Mouse (Mus musculus): ENCODE data around the gene Pgpep1. TPM values are rescaled to one million over a fixed set of nuclear protein-coding genes. Genes with fewer than 3 reads are reported as not detected.

The Pgpep1 gene
- total RNA-seq, 2 experiments from 2014 or later: 6.9 to 8.5 TPM

DNA sequence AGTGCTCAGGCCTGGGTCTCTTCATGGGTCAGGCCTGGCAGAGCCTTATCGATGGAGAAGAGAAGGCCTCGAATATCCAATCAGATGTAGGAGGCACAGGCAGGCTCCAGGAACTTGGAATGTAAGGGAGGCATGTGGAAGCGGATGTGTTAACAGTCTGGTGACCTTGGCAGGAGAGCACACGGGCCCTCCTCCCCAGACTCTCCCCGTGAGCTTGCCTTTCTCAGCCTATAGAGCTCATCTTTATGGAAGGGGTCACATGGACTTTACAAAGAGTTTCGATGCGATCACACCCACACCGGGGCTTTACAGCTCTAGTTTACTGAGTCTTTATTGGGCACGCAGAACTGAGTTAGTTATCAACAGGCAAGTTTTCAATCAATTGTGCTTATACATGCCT, 21.4 kb downstream of the Pgpep1 start:
- no peak for ATAC-seq (replicated peaks; ENCODE audit: poor library complexity, severe bottlenecking)

- no peak for ATAC-seq (replicated peaks; ENCODE audit: poor library complexity, severe bottlenecking)
These were observed 23.4 kb downstream of the Pgpep1 start for GRCm38 (mm10) chr8:70636838-70637237.

DNA sequence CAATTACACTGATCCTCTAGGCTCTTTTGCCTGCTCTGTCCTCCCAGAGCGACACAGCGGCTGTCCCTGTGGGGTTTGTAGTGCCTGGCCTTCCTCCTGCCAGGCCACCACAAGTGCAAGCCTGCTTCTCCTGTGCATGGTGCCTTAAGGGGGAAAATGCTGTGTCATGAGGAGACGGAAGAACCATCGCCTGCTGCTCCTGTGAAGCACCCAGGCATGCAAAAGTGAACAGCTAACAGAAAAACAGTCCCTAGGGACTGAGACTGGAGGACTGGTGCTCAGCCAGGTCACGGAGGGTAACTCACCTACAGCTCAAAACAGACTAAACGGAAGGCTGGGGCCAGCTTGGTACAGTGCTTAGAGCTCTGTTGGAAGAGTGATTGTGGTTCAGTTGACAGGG, 24.7 kb downstream of the Pgpep1 start:
- peak; percentile 53 for ATAC-seq (replicated peaks; ENCODE audit: poor library complexity, severe bottlenecking)

GRCm38 (mm10) chr8:70634066-70634465, 26.1 kb downstream of the Pgpep1 start:
- peak; percentile 31 for ATAC-seq (replicated peaks; ENCODE audit: poor library complexity, severe bottlenecking)

DNA sequence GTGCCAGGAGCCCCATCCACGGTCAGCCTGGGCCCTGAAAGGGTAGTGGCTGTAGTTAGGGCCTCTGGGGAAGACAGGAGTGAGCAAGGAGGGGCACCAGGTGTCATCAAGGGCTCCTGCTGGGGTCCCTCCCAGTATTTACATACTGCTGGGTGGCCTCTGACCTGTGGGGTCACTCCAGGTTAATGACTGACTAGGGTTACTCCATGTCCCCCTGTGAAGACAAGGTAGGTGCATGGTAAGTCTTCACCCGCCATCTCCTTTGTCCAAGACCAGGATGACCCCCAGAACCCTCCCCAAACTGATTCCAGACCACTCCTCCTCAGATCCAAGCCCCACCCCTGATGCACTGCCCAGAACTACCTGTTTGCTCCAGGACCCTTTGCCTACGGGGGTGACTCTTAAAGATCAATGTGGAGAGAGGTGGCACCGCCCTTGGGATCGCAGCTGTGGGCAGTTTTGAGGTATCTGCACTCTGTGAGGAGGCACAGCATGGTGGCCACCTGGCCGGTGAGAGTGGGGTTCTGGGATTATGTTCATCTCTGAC, 27.8 kb downstream of the Pgpep1 start, which contains the start of gene Gdf15:
Gene Gdf15 (minus strand): TSS at position 111 of the 547 bp plus-strand sequence.
- ATAC-seq (replicated peaks; ENCODE audit: poor library complexity, severe bottlenecking): no peak

DNA sequence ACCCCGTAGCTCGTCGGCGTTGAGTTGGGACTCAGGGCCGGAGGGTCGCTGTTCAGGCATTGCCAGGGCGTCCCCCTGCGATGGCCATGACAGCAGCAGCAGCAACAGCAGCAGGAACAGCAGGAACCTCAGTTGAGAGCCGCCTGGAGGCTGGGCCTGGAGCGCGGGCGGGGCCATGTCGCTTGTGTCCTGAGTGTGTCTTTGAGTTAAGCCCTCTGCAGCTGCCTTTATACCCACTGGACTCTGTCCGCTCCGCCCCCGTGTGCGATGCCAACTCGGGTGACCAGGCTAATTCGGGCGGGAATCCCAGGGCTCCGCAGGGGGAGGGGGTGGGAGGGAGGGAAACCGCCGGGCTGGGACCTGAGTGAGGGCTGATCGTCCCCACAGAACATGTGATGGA, 28.8 kb downstream of the Pgpep1 start:
- no peak for ATAC-seq (replicated peaks; ENCODE audit: poor library complexity, severe bottlenecking)

DNA sequence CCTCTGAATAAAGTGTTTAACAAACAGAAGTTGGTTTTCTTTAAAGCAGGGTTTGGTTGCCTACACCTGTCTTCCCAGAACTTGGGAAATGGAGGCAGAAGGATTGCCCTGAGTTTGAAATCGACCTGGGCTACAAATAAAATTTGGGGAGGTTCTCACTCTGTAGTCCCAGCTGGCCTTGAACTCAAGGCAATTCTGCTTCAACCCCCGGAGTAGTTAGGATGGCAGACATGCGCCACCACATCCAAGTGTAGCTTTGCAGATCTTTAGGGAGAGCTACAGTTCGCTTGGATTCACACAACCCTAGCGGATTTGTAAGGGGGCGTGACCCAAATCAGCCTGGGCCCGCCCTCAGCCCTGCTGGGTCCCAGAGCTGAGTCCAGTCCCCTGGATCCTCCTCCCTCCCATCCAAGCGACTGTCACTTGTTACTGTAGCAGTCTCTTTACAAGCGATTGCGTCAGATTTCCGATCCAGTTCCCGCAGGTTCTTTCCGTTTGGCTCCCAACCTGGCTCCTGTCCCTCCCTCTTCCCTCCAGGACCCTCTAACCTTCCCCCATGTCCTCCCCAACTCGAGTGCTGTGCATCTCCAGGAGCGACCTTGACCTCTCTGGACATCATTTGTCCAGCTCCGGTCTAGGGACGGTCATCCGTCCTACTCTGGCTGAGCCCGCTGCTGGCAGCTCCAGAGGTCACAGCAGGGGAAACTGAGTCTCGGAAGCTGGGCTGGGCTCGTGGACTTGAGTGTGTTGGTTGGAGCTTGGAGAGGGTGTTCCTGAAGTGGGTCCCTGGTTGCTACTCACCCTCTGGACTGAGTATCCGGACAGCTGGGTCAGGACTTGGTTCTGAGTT, 29.4 kb downstream of the Pgpep1 start:
- peak; percentile 50 for ATAC-seq (replicated peaks; ENCODE audit: poor library complexity, severe bottlenecking)

- ATAC-seq (replicated peaks; ENCODE audit: poor library complexity, severe bottlenecking): peak; percentile 73
These were observed 30.3 kb downstream of the Pgpep1 start for GRCm38 (mm10) chr8:70629574-70630531.

DNA sequence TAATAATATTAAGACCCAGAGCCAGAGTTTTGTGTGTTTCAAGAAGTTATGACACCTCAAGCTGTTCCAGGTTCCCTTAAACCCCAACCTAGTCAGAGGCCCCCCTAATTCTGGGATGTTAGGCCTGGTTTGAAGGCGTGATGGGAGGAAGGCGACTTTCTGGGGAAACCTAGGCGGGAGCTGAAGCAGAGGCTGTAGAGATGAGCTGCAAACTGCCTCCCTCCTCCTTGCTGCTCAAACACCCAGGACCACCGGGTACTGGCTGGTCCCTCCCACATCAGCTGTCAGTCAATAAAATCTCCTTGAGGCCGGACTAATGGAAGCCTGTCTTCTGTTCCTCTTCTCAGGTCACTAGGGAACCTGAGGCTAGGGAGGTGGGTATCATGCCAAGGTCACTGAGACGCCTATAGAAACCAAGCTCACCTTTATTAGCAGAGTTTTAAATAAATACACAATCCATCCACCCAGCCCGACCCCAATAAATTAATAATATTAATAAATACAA, 31.1 kb downstream of the Pgpep1 start:
- no peak for ATAC-seq (replicated peaks; ENCODE audit: poor library complexity, severe bottlenecking)

DNA sequence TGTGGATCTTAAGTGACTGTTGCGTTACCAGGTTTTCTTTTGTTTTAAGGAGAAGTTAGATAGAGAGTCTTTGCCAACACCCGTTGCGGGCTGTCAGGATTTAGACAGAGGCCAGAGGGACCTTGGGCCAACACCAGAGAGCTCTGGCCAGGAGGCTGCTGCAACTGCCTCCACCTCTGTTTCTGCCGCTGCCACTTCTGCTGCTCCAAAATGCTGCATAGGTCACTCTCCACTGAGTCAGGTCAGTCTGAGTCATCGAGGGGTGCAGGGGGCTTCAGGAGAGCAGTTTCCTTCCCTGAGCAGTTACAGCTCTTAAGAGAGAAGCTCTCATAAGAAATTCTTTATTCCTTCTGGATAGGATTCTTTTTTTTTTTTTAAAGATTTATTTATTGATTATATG, 33.1 kb downstream of the Pgpep1 start:
- no peak for ATAC-seq (replicated peaks; ENCODE audit: poor library complexity, severe bottlenecking)

- peak; percentile 45; the same call in 1 of the 2 replicates for ATAC-seq (replicated peaks; ENCODE audit: poor library complexity, severe bottlenecking)
These were observed 35.1 kb downstream of the Pgpep1 start for GRCm38 (mm10) chr8:70625104-70625503.

DNA sequence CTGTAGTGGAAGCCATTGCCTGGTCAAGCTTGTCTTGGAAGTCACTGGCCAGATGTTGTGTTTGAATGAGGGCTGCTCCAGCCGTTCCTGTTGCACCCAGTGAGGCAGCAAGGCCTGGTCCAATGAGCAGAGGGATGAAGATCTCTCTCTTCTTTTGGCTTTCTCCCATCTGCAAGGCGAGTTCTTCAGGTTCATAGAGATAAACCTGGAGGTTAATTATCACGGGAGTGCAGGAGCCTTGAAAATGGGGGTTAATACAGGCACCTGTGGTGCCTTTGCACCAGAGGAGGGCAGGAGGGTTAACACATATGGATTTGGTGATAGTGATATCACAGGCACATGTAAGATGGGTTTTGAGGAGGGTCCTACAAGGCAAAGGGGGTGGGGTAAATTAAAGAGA, 38.0 kb downstream of the Pgpep1 start:
- ATAC-seq (replicated peaks; ENCODE audit: poor library complexity, severe bottlenecking): no peak

- peak; percentile 85 for ATAC-seq (replicated peaks; ENCODE audit: poor library complexity, severe bottlenecking)
These were observed 41.3 kb downstream of the Pgpep1 start for GRCm38 (mm10) chr8:70618888-70619334.

- ATAC-seq (replicated peaks; ENCODE audit: poor library complexity, severe bottlenecking): no peak
These were observed 42.2 kb downstream of the Pgpep1 start for GRCm38 (mm10) chr8:70617985-70618384.

- ATAC-seq (replicated peaks; ENCODE audit: poor library complexity, severe bottlenecking): peak; percentile 52
These were observed 43.5 kb downstream of the Pgpep1 start for GRCm38 (mm10) chr8:70616645-70617044.

- peak; percentile 26 for ATAC-seq (replicated peaks; ENCODE audit: poor library complexity, severe bottlenecking)
These were observed 44.3 kb downstream of the Pgpep1 start, which contains the start of gene Lrrc25 for GRCm38 (mm10) chr8:70615894-70616293. Gene Lrrc25 (plus strand): TSS chr8:70616155.

DNA sequence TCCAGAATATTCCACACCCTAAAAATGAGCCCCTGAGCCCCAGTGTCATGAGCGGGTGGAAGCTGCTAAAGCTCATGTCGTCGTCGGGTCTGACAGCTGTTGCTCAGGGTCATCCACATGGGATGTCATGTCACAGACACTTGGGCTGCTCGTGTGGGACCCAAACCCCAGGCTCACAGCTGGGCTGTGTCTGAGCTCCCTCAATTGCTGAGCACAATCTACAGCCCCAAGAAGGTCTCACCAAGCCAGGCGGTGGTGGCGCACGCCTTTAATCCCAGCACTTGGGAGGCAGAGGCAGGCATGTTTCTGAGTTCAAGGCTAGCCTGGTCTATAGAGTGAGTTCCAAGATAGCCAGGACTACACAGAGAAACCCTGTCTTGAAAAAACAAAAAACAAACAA, 44.9 kb downstream of the Pgpep1 start:
- ATAC-seq (replicated peaks; ENCODE audit: poor library complexity, severe bottlenecking): no peak

DNA sequence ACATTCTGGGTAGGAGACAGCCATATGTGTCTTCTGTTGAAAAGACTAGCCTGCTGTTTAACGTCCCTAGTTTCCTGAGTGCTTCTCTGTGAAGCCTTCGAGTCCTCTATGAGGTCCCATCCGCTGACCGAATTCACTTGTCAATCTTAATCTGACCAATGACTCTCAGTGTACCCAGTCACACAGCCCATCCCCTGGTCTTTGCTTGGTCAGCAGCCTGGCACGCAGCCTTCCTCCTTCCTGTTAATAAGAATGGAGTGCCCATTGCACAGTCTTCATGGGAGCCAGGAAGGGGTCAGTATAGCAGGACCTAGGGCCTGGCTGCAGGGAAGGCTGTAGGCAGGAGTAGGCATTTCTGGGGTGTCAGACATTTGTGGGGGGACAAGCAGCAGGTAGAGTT, 45.7 kb downstream of the Pgpep1 start:
- no peak for ATAC-seq (replicated peaks; ENCODE audit: poor library complexity, severe bottlenecking)

- no peak for ATAC-seq (replicated peaks; ENCODE audit: poor library complexity, severe bottlenecking)
These were observed 46.4 kb downstream of the Pgpep1 start for GRCm38 (mm10) chr8:70613763-70614162.

DNA sequence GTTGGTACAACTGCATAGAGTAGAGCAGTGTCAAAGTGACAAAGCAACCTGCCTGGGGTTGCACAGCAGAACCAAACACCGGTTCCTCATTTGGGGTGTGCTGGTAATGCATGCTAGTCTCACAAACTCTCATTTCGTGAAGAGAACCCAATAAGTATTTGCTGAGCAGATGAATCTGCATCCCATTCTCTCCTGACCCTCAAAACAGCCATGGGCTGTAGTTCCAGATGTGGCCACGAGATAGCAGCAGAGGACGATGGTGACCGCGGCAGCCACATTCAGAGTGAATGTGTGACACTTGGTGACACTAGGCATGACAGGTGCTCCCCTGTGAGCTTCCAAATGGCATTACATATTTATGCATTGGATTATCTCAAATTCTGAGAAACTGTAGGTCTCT, 48.3 kb downstream of the Pgpep1 start:
- peak; percentile 19 for ATAC-seq (replicated peaks; ENCODE audit: poor library complexity, severe bottlenecking)
